Mouse (Mus musculus) heart, embryonic 11.5 days (tissue): Measurements from ENCODE around the gene Ttll11. TPM values are rescaled to one million over a fixed set of nuclear protein-coding genes. Genes with fewer than 3 reads are reported as not detected.

Experiments used
- ATAC-seq: fragments of 200-750 bp; cut with Nextera tagmentation; replicated peaks from 2 replicates; pipeline ENCODE4 v1.8.0; 2017; ENCODE audit warnings: moderate library complexity; ENCODE audit not compliant: insufficient number of reproducible peaks, low FRiP score, low TSS enrichment
- H3K27ac ChIP-seq: fragments of 300-500 bp; sonication (generic); 2 replicates; pipeline ENCODE4 v1.5.1; 2014; ENCODE audit warnings: mild to moderate bottlenecking, low read depth, low read length
- H3K27me3 ChIP-seq: fragments of 300-500 bp; sonication (generic); 2 replicates; pipeline ENCODE4 v1.6.1; 2014; ENCODE audit warnings: mild to moderate bottlenecking, low read length, mixed read lengths; ENCODE audit not compliant: control insufficient read depth, insufficient read depth
- H3K36me3 ChIP-seq: fragments of 300-500 bp; sonication (generic); 2 replicates; pipeline ENCODE4 v1.6.1; 2014; ENCODE audit warnings: mild to moderate bottlenecking, low read length, moderate library complexity, mixed read lengths; ENCODE audit not compliant: control insufficient read depth, insufficient read depth
- H3K4me1 ChIP-seq: fragments of 300-500 bp; sonication (generic); 2 replicates; pipeline ENCODE4 v1.6.1; 2014; ENCODE audit warnings: low read length; ENCODE audit not compliant: control insufficient read depth, insufficient read depth
- H3K4me2 ChIP-seq: fragments of 300-500 bp; sonication (generic); 2 replicates; pipeline ENCODE4 v1.6.1; 2014; ENCODE audit warnings: mild to moderate bottlenecking, moderate library complexity
- H3K4me3 ChIP-seq: fragments of 300-500 bp; sonication (generic); 2 replicates; pipeline ENCODE4 v1.5.1; 2014; ENCODE audit warnings: low read depth, low read length
- H3K9ac ChIP-seq: fragments of 300-500 bp; sonication (generic); 2 replicates; pipeline ENCODE4 v1.6.1; 2014; ENCODE audit warnings: mild to moderate bottlenecking, low read depth, low read length, moderate library complexity
- H3K9me3 ChIP-seq: fragments of 300-500 bp; sonication (generic); replicated peaks from 2 replicates; pipeline ENCODE4 v1.6.1; 2016; ENCODE audit warnings: low read length; ENCODE audit not compliant: control insufficient read depth
- WGBS: fragments of 180-500 bp; shearing (Covaris S2); extraction: QIAGEN DNeasy Blood & Tissue Kit; methylation state at CpG from one replicate; pipeline ENCODE4 v1.1.7; 2014; ENCODE audit not compliant: insufficient replicate concordance; 5-methylcytosine and 5-hydroxymethylcytosine counted together
- polyA plus RNA-seq: library from polyadenylated mRNA; unstranded; fragments of >200 nt; fragmentation: Nextera tagmentation; extraction: Ambion mirVana; gene quantifications from 2 replicates; pipeline ENCODE4 v1.2.1, GENCODE M21; 2014

Ttll11 gene
- polyA plus RNA-seq, 1 experiment from 2014 or later, result 0.34 TPM

GRCm38 (mm10) chr2:35889776-35890175 lies 89.9 kb downstream of the Ttll11 start:
- H3K36me3 ChIP-seq, result no peaks in the 10 kb centered on the region
- no peak overlapping the region for H3K27ac ChIP-seq
- no peak overlapping the region for H3K9ac ChIP-seq
- ATAC-seq, result no peak
- WGBS, result 69% methylated on average over 2 of the region's 2 CpGs
- no peak overlapping the region for H3K4me2 ChIP-seq
- H3K4me1 ChIP-seq, result no peaks in the 10 kb centered on the region
- H3K27me3 ChIP-seq, result no peaks in the 10 kb centered on the region
- no peak overlapping the region for H3K4me3 ChIP-seq
- H3K9me3 ChIP-seq, result no peaks in the 10 kb centered on the region

DNA sequence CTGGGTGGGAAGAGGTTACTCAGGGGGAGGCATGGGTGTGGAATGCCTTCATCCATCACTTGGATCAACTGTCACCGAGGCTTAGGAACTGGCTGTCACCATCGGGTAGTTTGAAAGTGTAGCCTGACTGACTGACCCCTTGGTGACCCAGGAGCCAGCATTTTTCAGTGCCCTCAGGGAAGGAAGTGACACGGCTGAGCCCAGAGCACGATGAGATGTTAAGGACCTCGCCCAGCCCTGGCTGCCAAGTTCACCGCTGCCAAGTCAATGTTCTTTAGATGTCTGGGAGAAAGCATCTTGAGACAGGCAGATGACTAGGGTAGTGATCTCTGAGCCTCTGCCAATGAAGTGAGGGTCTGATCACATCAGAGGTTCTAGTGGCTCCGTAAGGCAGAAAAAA lies 95.4 kb downstream of the Ttll11 start:
- peaks cover 8% of the 10 kb centered on the region for H3K27me3 ChIP-seq
- no peaks in the 10 kb centered on the region for H3K36me3 ChIP-seq
- ATAC-seq, result no peak
- H3K27ac ChIP-seq, result no peak overlapping the region
- no peak overlapping the region for H3K9ac ChIP-seq
- no peak overlapping the region for H3K4me2 ChIP-seq
- no peak overlapping the region for H3K4me3 ChIP-seq
- no peaks in the 10 kb centered on the region for H3K9me3 ChIP-seq
- peaks cover 12% of the 10 kb centered on the region for H3K4me1 ChIP-seq
- 18% methylated on average over 7 of the region's 7 CpGs for WGBS

DNA sequence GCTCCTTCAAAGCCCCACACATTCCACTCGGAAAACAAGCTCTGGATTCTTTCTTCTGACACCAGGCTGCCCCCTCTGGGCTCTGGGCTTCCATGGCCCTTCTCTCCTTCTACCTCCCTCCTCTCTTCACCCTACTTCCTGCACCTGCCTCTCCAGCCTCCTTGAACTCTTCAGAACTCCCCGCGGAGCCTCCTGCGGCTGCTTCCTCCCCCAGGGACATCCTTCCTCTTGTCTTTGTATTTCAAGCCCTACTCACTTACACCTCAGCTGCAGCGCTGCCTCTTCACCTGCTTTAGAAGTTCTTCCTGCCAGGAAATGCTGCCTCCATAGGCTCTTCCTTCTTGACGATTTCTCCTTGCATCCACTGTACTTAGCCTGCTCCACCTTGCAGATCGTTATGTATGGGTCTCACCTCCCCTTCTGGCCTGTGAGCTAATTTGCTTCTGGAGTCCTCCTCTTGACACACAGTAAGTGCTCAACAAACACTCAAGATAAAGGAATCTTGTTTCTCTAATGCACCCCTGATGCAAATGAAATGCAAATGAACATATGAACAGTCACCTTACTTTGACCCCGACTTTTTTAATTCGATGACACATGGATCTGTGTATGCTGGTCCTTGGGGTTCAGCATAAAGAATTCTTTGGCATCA lies 97.3 kb downstream of the Ttll11 start:
- WGBS, result 36% methylated on average over 9 of the region's 9 CpGs

GRCm38 (mm10) chr2:35881896-35882295 lies 97.8 kb downstream of the Ttll11 start:
- H3K9me3 ChIP-seq, result no peaks in the 10 kb centered on the region
- H3K9ac ChIP-seq, result no peak overlapping the region
- H3K4me1 ChIP-seq, result peaks cover 12% of the 10 kb centered on the region
- H3K27ac ChIP-seq, result no peak overlapping the region
- ATAC-seq, result no peak
- H3K4me3 ChIP-seq, result no peak overlapping the region
- 77% methylated on average over 9 of the region's 9 CpGs for WGBS
- no peak overlapping the region for H3K4me2 ChIP-seq
- H3K36me3 ChIP-seq, result no peaks in the 10 kb centered on the region
- peaks cover 9% of the 10 kb centered on the region for H3K27me3 ChIP-seq

More for the DNA sequence above, 97.3 kb downstream of the Ttll11 start:
- Histone ChIP-seq H3K4me3 (no peak overlapping the region), H3K4me2 (no peak overlapping the region), H3K4me1 (peaks cover 12% of the 10 kb centered on the region), H3K9me3 (no peaks in the 10 kb centered on the region), H3K27me3 (peaks cover 9% of the 10 kb centered on the region), H3K36me3 (no peaks in the 10 kb centered on the region), H3K27ac (no peak overlapping the region), H3K9ac (no peak overlapping the region)
- no peak for ATAC-seq

DNA sequence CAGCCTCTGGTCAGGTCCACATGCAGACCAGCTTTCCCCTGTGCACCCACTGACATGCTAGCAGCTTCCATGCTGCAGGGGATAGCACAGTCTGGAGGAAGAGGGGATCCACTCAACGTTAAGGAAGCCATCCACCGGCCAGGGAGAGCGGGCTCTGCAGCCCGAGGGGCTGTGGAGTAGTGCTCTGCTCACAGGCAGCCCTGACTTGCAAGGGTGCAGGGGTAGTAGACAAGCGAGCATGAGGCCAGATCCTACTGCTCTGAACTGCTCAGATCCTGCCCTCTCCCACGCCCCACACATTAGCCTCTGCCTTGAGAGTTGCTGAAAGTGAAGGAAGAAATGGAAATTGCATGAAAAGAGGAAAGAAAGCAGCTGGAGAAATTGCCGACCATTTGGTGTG lies 99.4 kb downstream of the Ttll11 start:
- no peak for ATAC-seq
- no peak overlapping the region for H3K4me3 ChIP-seq
- WGBS, result 37% methylated on average over 7 of the region's 7 CpGs
- peaks cover 9% of the 10 kb centered on the region for H3K27me3 ChIP-seq
- H3K9me3 ChIP-seq, result no peaks in the 10 kb centered on the region
- no peaks in the 10 kb centered on the region for H3K36me3 ChIP-seq
- H3K27ac ChIP-seq, result no peak overlapping the region
- no peak overlapping the region for H3K4me2 ChIP-seq
- peaks cover 14% of the 10 kb centered on the region for H3K4me1 ChIP-seq
- no peak overlapping the region for H3K9ac ChIP-seq

GRCm38 (mm10) chr2:35879887-35880286 lies 99.8 kb downstream of the Ttll11 start:
- no peak overlapping the region for H3K9ac ChIP-seq
- H3K4me3 ChIP-seq, result no peak overlapping the region
- H3K36me3 ChIP-seq, result no peaks in the 10 kb centered on the region
- no peaks in the 10 kb centered on the region for H3K9me3 ChIP-seq
- no peak for ATAC-seq
- H3K4me1 ChIP-seq, result peaks cover 19% of the 10 kb centered on the region
- 70% methylated on average over 4 of the region's 4 CpGs for WGBS
- H3K4me2 ChIP-seq, result no peak overlapping the region
- H3K27ac ChIP-seq, result no peak overlapping the region
- H3K27me3 ChIP-seq, result peaks cover 9% of the 10 kb centered on the region

- H3K9ac ChIP-seq, result no peak overlapping the region
- no peaks in the 10 kb centered on the region for H3K9me3 ChIP-seq
- no peak overlapping the region for H3K27ac ChIP-seq
- no peaks in the 10 kb centered on the region for H3K36me3 ChIP-seq
- H3K27me3 ChIP-seq, result peaks cover 9% of the 10 kb centered on the region
- H3K4me3 ChIP-seq, result no peak overlapping the region
- WGBS, result 90% methylated on average over 3 of the region's 3 CpGs
- ATAC-seq, result no peak
- H3K4me1 ChIP-seq, result peaks cover 13% of the 10 kb centered on the region
- H3K4me2 ChIP-seq, result no peak overlapping the region
These were observed 101.2 kb downstream of the Ttll11 start for GRCm38 (mm10) chr2:35878506-35878905.

- Histone ChIP-seq H3K4me2 (no peak overlapping the region), H3K27ac (no peak overlapping the region)
- ATAC-seq, result no peak
These were observed 104.1 kb downstream of the Ttll11 start for GRCm38 (mm10) chr2:35875572-35875971.

GRCm38 (mm10) chr2:35874421-35874820 lies 105.3 kb downstream of the Ttll11 start:
- Histone ChIP-seq H3K4me3 (no peak overlapping the region), H3K27ac (no peak overlapping the region), H3K9me3 (no peaks in the 10 kb centered on the region), H3K4me2 (no peak overlapping the region), H3K4me1 (0 out of 2 replicates have a peak, but pooled peaks cover 7% of the 10 kb centered on the region), H3K9ac (no peak overlapping the region), H3K27me3 (peaks cover 3% of the 10 kb centered on the region; the same call in 1 of the 2 replicates), H3K36me3 (no peaks in the 10 kb centered on the region)
- WGBS, result 80% methylated on average over 8 of the region's 8 CpGs
- no peak for ATAC-seq

More at GRCm38 (mm10) chr2:35875572-35875971, 104.1 kb downstream of the Ttll11 start:
- Histone ChIP-seq H3K9ac (no peak overlapping the region), H3K4me3 (no peak overlapping the region), H3K36me3 (no peaks in the 10 kb centered on the region), H3K4me1 (0 out of 2 replicates have a peak, but pooled peaks cover 7% of the 10 kb centered on the region), H3K9me3 (no peaks in the 10 kb centered on the region), H3K27me3 (peaks cover 6% of the 10 kb centered on the region)
- 46% methylated on average over 7 of the region's 7 CpGs for whole genome bisulfite sequencing
